Mouse (Mus musculus) large intestine, adult 2 months (tissue): Measurements from ENCODE around the gene Mmgt2. TPM values are rescaled to one million over a fixed set of nuclear protein-coding genes. Genes with fewer than 3 reads are reported as not detected.

ENCODE experiments used
- DNase-seq: peaks from one replicate; pipeline ENCODE4 v3.0.0-alpha.2; 2012; ENCODE audit warnings: low read depth, low spot score
- WGBS: fragments of 180-500 bp; shearing (Covaris S2); methylation state at CpG from one replicate; pipeline ENCODE4 v1.1.7; 2018; 5-methylcytosine and 5-hydroxymethylcytosine counted together
- polyA plus RNA-seq: library from polyadenylated mRNA; depleted of rRNA; stranded (reverse); fragments of >200 nt; gene quantifications from 2 replicates; pipeline ENCODE4 v1.2.3, GENCODE M21; 2012; rRNA removed

Gene Mmgt2
- polyA plus RNA-seq, 1 experiment = 36.1 TPM

DNA sequence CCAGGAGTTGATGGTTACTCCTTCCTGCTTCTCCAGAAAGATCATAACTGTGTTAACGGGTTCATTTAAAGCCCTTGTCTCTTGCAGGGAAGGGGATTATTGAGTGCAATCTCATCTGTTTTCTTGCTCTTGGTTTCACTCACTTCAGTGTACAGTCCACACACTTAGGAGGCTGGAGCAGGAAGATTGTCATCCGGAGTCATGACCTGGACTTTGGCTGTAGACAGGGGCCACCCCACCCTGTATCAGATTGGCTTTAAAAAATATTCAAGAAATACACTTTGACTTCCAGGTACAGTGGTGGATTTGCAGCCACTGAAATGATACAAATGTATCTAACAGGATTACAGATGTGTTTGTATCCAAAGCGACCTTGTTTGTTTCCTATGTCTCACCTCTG lies 43.1 kb downstream of the Mmgt2 start:
- 56% methylated on average over 3 of the region's 3 CpGs for WGBS
- no peak for DNase-seq

DNA sequence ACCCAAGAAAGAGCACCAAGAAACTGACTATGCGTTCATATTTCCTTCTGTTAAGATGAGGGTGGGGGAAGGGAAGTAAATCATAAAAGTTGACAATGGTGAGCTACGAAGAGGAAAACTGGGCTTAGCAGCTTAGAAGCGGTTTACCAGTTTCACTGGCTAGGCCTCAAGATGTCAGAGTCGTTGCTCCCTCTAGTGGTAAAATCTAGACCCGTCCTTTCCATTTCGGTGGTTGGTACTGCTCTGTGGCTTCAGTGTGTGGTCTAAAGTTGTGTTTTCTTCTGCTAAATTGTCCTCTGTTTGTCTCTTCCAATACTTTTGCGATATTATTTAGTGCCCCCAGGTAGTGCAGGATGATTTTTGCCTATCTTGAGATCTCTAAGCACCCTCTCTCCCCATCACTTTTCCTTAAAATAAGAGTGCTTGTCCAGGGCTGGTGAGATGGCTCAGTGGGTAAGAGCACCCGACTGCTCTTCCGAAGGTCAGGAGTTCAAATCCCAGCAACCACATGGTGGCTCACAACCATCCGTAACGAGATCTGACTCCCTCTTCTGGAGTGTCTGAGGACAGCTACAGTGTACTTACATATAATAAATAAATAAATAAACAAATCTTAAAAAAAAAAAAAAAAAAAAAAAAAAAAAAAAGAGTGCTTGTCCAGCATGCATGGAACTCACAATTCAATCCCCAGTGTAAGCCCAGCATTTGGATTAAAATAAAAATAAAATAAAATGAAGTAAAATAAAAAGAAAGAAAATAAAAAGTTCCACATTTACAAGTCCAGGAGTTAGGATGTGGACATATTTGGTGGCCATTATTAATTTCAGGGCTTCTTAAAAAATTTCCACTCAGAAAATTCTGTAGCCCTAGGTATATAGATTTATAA lies 45.1 kb downstream of the Mmgt2 start:
- peak; percentile 45 for DNase-seq
- 22% methylated on average over 11 of the region's 11 CpGs for WGBS

DNA sequence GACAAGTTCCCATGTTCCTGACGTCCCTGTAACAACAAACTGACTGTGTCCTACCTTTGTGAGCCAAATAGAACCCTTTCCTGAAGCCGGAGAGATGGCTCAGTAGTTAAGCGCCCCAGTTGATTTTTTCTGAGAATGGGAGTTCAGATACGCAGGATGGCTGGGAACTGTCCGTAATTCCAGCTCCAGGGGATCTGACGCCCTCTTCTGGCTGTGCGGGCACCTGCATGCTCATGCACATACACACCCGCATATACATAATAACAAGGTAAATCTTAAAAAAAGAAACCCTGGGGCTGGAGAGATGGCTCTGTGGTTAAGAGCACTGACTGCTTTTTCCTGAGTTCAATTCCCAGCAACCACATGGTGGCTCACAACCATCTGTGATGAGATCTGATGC lies 46.7 kb downstream of the Mmgt2 start:
- WGBS = 94% methylated on average over 8 of the region's 8 CpGs
- DNase-seq = no peak

DNA sequence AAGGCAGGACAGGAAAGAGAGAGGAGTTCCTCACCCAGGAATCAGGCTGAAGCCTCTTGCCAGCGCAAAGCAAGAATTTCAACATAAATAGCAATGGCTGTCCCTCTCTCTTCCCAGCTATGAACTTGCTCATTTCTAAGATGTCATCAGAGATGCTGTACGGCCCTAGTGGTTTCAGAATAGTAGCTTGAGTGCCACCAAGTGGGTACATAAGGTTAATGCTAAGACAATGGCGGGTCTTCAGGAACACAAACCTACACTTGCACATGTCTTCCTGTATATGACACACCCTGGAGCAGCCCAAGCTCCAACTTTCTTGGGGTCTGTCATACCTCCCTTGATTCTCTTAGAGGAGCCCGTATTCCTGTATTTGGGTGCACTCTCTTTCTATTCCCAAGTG lies 51.3 kb downstream of the Mmgt2 start:
- DNase-seq = no peak
- WGBS = 73% methylated on average over 4 of the region's 4 CpGs

DNA sequence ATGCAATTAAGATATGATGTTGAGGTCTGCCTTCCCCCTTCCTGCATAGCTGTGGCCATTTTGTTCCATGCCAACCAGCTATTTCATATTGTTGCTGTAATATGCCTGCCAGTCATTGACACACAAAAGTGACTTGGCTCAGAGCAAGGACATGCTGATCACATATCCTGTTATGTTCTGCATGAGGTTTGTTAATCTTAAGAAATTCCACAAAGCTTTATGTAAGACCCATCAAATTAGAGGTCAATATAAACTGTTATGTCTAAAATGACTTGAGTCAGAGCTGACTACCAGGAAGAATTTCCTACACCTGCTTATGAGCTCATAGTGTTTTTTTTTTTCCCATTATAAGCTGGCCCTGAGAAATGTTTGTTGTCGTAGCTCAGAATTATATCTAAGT lies 52.8 kb downstream of the Mmgt2 start:
- WGBS = 50% methylated on average over 1 of the region's 1 CpGs

DNA sequence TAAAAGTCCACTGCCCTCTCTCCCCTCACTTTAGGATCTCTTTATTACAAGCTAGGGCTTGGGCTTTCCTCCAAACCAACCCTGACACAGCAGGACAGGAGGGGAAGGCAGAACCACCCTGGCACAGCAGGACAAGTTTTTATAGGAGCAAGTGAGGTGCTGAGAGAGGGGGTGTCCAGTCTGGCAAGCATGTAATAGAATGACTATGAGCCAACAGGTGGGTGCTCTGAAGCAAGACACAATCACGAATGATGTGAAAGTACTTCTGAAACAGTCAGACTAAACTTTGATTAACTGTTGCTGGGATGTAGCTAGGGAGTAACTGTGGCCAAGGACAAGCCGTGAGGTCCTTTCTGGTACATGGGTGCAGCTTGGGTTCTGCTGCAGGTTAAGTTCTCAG lies 57.7 kb downstream of the Mmgt2 start:
- no peak for DNase-seq
- WGBS = 83% methylated on average over 2 of the region's 2 CpGs

More for the DNA sequence above, 52.8 kb downstream of the Mmgt2 start:
- no peak for DNase-seq

DNA sequence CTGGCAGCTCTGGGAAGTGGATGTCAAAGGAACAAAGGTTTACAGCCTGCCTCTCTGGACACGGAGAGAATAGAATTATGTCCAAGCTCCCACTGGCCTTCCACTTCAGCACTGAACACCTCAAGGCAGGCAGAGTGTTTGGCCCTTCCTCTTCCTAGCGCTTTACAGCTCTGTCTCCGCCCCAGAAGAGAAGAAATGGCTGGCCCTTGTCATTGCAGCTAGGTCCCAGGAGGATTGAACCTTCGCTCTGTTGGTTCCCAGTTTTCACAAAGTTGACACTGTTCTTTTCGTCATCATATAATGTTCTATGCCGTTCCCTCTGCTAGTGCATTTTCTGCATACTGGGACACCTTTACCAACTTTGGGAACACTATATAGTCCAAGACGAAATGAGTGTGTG lies 59.8 kb downstream of the Mmgt2 start:
- no peak for DNase-seq

DNA sequence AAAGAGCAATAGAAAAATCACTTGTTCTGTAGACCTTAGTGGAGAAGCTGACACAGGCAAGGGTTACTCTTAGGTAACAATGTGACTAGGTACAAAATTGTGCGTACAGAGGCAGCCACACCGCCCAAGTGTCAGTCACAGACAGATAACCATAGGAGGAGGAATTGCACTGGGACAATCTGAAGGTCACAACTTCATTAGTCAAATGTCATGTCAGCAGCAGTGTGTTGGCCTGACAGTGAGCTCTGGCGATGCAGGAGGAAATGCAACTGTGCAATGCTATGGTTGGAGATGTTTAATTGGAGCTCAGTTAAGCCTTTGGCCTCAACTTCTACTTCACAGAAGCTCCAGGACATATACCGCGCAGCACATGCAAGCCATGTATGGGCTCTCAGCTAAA lies 62.2 kb downstream of the Mmgt2 start:
- WGBS = 85% methylated on average over 5 of the region's 5 CpGs
- no peak for DNase-seq

More for the DNA sequence above, 59.8 kb downstream of the Mmgt2 start:
- WGBS = 76% methylated on average over 7 of the region's 7 CpGs

Other genes with a start within 250 kb of the Mmgt2 start
- 7.3 and 13.1 TPM in 2 replicates for gene Pigl, start 190.2 kb upstream of the Mmgt2 start, polyA plus RNA-seq
- gene Ncor1, start 190.1 kb upstream of the Mmgt2 start, polyA plus RNA-seq = 75.6 and 164 TPM in 2 replicates
- gene Cenpv, start 109.4 kb upstream of the Mmgt2 start, polyA plus RNA-seq = 116 and 140 TPM in 2 replicates
- 1,797 and 2,293 TPM in 2 replicates for gene Ubb, start 97.5 kb upstream of the Mmgt2 start, polyA plus RNA-seq
- 8.7 and 9.0 TPM in 2 replicates for gene Trpv2, start 74.2 kb upstream of the Mmgt2 start, polyA plus RNA-seq
- gene Lrrc75a, start 141 bp upstream of the Mmgt2 start, polyA plus RNA-seq = 72.9 and 87.9 TPM in 2 replicates
- gene Zfp287, start 83.2 kb downstream of the Mmgt2 start, polyA plus RNA-seq = 0.78 and 1.3 TPM in 2 replicates
- gene Gm10428, start 104.4 kb downstream of the Mmgt2 start, polyA plus RNA-seq = not detected in 2 replicates
- gene Zfp286, start 140.8 kb downstream of the Mmgt2 start, polyA plus RNA-seq = 0.19 and 0.56 TPM in 2 replicates
- 11.8 and 14.0 TPM in 2 replicates for gene Trim16, start 171.6 kb downstream of the Mmgt2 start, polyA plus RNA-seq
- 0.25 and 0.26 TPM in 2 replicates for gene Fbxw10, start 198.4 kb downstream of the Mmgt2 start, polyA plus RNA-seq
- gene Tvp23b, start 230.8 kb downstream of the Mmgt2 start, polyA plus RNA-seq = 18.5 and 19.1 TPM in 2 replicates